Mouse (Mus musculus) Patski (cell line): ENCODE data around the gene Zfp59. TPM values are rescaled to one million over a fixed set of nuclear protein-coding genes. Genes with fewer than 3 reads are reported as not detected.
"Not testable (repeated sequence)": the region's sequence is repeated elsewhere in the genome, so short reads cannot be mapped to it uniquely, and the experiment has no call there.

Experiments
- ATAC-seq: fragments of 100-300 bp; one replicate; pipeline ENCODE4 v1.8.0; 2021
- CTCF ChIA-PET: fragments of 350-600 bp; sonication (Branson Sonifier 250); formaldehyde crosslinking; loops from one replicate; lab custom pipeline; 2022; ENCODE audit warnings: inconsistent platforms; lab: Charles Lee
- POLR2A ChIA-PET: fragments of 350-600 bp; sonication (Branson Sonifier 250); formaldehyde crosslinking; loops from one replicate; lab custom pipeline; 2022; ENCODE audit warnings: antibody characterized with exemption, inconsistent platforms; lab: Charles Lee
- DNase-seq: peaks from one replicate; pipeline ENCODE4 v3.0.0-alpha.2; 2011; ENCODE audit warnings: low read depth, low spot score
- H3K27me3 ChIP-seq: fragments of 371-371 bp; one replicate; pipeline ENCODE4 v1.5.1; 2021
- CTCF ChIP-seq: fragments of 100-300 bp; IDR thresholded peaks from one replicate; pipeline ENCODE4 v1.5.1; 2021
- in situ Hi-C: fragments of 300-500 bp; cut with MboI; formaldehyde crosslinking; loops from 3 replicates; pipeline ENCODE4 v1.11.1; 2018; ENCODE audit warnings: low pct_unique_long_range_greater_than_20kb, mixed read lengths
- polyA plus RNA-seq: library from polyadenylated mRNA; unstranded; gene quantifications from one replicate; pipeline ENCODE4 v1.2.3, GENCODE M21; 2021

Gene Zfp59
- polyA plus RNA-seq: 5.4 TPM

GRCm38 (mm10) chr7:27838323-27839249 lies at the start of gene Zfp59:
Gene Zfp59 (plus strand): TSS chr7:27838607.
- in situ Hi-C loops: loop anchor here (5.0 kb wide), 1 partner anchor 94 kb away; no protein-coding TSS in a partner anchor
- DNase-seq (peak; percentile 39), ATAC-seq (peak; percentile 82)
- H3K27me3 ChIP-seq: no peaks in the 10 kb centered on the region
- ChIA-PET CTCF (no interaction called here), POLR2A (no interaction called here)
- TF ChIP-seq CTCF: no peak

GRCm38 (mm10) chr7:27789306-27789705 lies 49.1 kb upstream of the Zfp59 start:
- no peak for DNase-seq
- H3K27me3 ChIP-seq: no peaks in the 10 kb centered on the region
- in situ Hi-C loops: no loop called here
- ChIA-PET CTCF (no interaction called here), POLR2A (no interaction called here)
- no peak for ATAC-seq
- no peak for TF ChIP-seq CTCF

- in situ Hi-C loops, DNase-seq, CTCF ChIA-PET, POLR2A ChIA-PET, ATAC-seq, H3K27me3 ChIP-seq: not testable (repeated sequence)
These were observed 44.5 kb upstream of the Zfp59 start for GRCm38 (mm10) chr7:27793865-27794264.

DNA sequence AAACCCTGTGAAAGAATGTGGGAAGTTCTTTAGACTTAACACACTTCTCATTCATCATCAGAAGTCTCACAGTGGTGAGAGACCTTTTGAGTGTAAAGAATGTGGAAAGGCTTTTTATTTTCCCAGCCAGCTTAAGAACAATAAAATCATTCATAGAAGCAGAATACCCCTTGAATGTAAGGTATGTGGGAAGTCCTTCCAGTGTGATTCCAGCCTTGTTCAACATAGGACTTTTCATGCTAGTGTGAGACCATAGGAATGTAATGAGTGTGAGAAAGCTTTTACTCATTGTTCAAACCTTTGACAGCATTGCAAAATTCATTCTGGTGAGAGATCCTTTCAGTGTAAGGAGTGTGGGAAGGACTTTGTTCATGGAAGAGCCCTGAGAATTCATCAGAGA lies 43.8 kb upstream of the Zfp59 start:
- ChIA-PET CTCF (no interaction called here), POLR2A (no interaction called here)
- TF ChIP-seq CTCF: no peak
- in situ Hi-C loops: no loop called here
- H3K27me3 ChIP-seq: no peaks in the 10 kb centered on the region
- peak; percentile 31 for ATAC-seq
- no peak for DNase-seq

DNA sequence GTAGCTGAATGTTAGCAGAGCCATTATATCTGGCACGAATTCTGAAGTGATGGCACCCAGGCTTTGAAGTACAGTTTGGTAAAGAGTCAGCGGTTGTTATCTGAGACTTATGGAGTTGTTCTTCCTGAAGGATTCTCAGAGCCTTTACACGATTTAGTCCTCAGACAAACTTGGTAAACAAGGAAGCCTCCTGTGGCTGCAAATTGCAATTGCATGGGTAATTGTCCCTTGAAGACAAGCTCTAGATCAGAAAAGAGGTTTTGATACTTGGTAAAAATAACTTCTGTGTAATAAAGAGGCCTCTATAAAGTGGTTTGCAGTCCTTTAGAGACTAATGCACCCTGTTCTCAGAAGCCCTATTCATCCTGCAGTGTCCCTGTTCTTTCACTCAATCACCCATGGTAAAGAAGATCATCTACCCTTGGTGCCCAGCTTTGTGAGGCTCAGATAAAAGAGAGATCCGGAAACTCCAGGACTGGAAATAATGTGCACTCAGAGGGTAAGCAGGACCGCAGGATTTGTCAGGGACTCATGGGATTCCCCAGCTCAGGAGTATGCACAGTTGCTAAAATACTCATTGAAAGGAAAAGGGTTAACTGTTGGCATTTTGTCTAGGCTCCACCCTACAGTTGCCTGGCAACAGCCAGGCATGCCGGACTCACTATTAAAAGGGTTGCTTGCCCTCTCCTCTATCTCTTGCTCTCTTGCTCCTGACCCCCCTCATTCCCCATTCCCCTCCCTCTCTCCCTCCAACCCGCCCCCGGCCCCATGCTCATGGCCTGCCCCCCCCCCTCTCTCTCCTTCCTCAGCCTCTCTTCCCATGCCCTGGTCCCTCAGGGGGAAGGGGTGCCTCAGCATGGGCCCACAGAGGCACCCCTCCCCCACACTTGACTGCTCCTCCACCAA lies 40.2 kb upstream of the Zfp59 start:
- no peaks in the 10 kb centered on the region for H3K27me3 ChIP-seq
- ATAC-seq: no peak
- POLR2A ChIA-PET: no interaction called here
- TF ChIP-seq CTCF: peak; percentile 28
- no peak for DNase-seq
- CTCF ChIA-PET: interaction anchor here (0.9 kb wide), 1 partner anchor 21 kb away, joined by 3 read pairs; no protein-coding TSS in a partner anchor
- in situ Hi-C loops: no loop called here

- ChIA-PET POLR2A (no interaction called here), CTCF (interaction anchor here (0.7 to 2.1 kb wide), 2 partner anchors 106 to 129 kb away, joined by 4 to 6 read pairs; no protein-coding TSS in a partner anchor)
- in situ Hi-C loops: no loop called here
- H3K27me3 ChIP-seq: no peaks in the 10 kb centered on the region
- ATAC-seq (no peak), DNase-seq (no peak)
- peak; percentile 64 for TF ChIP-seq CTCF
These were observed 37.3 kb upstream of the Zfp59 start for GRCm38 (mm10) chr7:27801137-27801536.

GRCm38 (mm10) chr7:27802986-27803385 lies 35.4 kb upstream of the Zfp59 start:
- in situ Hi-C loops: no loop called here
- DNase-seq (no peak), ATAC-seq (no peak)
- POLR2A ChIA-PET: no interaction called here
- CTCF ChIA-PET: no interaction called here
- H3K27me3 ChIP-seq: no peaks in the 10 kb centered on the region
- no peak for TF ChIP-seq CTCF

DNA sequence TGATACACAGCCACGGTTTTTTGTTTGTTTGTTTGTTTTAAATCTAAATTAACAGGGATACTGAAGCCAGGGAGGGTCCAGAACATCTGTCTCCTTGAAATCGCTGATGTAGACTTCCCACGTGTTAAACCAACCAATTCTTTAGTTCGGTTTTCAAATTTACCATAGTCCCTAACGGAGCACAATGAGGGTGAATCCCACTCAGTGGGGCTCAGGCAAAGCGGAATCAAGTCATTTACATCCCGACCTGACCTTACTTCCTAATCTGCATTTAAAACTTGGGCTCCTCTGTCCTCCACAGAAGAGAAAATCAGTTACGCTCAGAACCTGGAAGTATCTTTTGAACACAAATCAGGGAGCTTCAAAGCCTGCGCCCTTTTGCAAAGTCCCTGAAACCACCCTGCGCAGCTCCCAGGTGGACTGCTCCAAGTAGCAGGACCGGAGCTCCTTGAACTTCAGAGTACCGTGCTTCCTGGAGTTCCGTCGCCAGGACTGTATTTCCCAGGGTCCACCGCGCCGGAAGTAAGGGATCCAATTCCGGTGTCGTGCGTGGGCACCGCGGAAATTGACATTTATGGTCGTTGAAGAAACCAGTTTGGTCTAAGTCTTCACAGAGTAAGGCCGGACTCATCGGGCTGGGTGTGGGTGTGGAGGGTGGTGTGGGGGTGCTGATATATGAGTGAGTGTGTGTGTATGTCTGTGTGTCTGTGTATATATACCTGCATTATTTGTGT lies 33.9 kb upstream of the Zfp59 start:
- ChIA-PET POLR2A (interaction anchor here (0.7 kb wide), 1 partner anchor 14 kb away, joined by 3 read pairs; no protein-coding TSS in a partner anchor), CTCF (interaction anchor here (1.5 kb wide), 1 partner anchor 8 kb away, joined by 3 read pairs; no protein-coding TSS in a partner anchor)
- DNase-seq: peak; percentile 37
- ATAC-seq: peak; percentile 98
- H3K27me3 ChIP-seq: no peaks in the 10 kb centered on the region
- in situ Hi-C loops: no loop called here
- no peak for TF ChIP-seq CTCF

DNA sequence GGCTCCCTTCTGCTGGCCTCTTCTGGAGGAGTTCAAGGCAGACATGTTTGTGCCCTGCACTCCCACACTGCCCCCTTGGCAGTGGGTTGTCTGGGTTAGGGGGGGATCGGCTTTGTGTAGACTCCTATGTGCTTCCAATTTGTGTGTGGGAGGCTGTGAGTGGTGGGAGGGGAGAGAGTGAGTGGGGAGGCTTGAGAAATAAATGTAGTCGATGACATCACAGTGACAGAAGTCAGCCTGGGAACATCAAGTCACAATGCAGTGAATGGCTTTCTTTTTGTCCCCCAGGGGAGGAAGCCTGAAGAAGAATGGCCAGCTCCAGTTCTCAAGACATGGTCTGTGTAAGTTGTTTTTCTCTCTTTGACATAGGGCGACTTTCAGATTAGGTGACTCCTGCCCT lies 31.5 kb upstream of the Zfp59 start, which contains the start of gene Zfp626:
Gene Zfp626 (plus strand): TSS at position 301 of the 400 bp plus-strand sequence.
- H3K27me3 ChIP-seq, in situ Hi-C loops, CTCF ChIA-PET, POLR2A ChIA-PET, ATAC-seq, DNase-seq: not testable (repeated sequence)

GRCm38 (mm10) chr7:27807305-27807704 lies 31.1 kb upstream of the Zfp59 start:
- H3K27me3 ChIP-seq, in situ Hi-C loops, POLR2A ChIA-PET, ATAC-seq, CTCF ChIA-PET, DNase-seq: not testable (repeated sequence)
